Mouse (Mus musculus) lung, postnatal 14 days (tissue): ENCODE data around the gene Tbxas1.

Experiments used
- DNase-seq: peaks from one replicate; pipeline ENCODE4 v3.0.0; 2021

Tbxas1 gene

GRCm38 (mm10) chr6:39054878-39055508, 179.8 kb downstream of the Tbxas1 start:
- DNase-seq, result no peak

- peak; percentile 7 for DNase-seq
Observed at GRCm38 (mm10) chr6:39055831-39056261, 180.6 kb downstream of the Tbxas1 start.

GRCm38 (mm10) chr6:39057161-39057560, 182.0 kb downstream of the Tbxas1 start:
- DNase-seq, result no peak

- DNase-seq, result no peak
Observed at GRCm38 (mm10) chr6:39058389-39058788, 183.2 kb downstream of the Tbxas1 start.

- DNase-seq, result peak; percentile 37
Observed at GRCm38 (mm10) chr6:39058936-39059335, 183.7 kb downstream of the Tbxas1 start.

- DNase-seq, result peak; percentile 54
Observed at GRCm38 (mm10) chr6:39059547-39060497, 184.6 kb downstream of the Tbxas1 start.

GRCm38 (mm10) chr6:39061180-39061579, 186.0 kb downstream of the Tbxas1 start:
- no peak for DNase-seq

- no peak for DNase-seq
Observed at GRCm38 (mm10) chr6:39063541-39063940, 188.3 kb downstream of the Tbxas1 start.

GRCm38 (mm10) chr6:39066935-39067578, 191.9 kb downstream of the Tbxas1 start:
- DNase-seq, result peak; percentile 91

GRCm38 (mm10) chr6:39072664-39073063, 197.5 kb downstream of the Tbxas1 start:
- DNase-seq, result no peak

GRCm38 (mm10) chr6:39074186-39074585, 199.0 kb downstream of the Tbxas1 start:
- no peak for DNase-seq

- DNase-seq, result no peak
Observed at GRCm38 (mm10) chr6:39076498-39076897, 201.3 kb downstream of the Tbxas1 start.

- no peak for DNase-seq
Observed at GRCm38 (mm10) chr6:39104631-39105030, 229.4 kb downstream of the Tbxas1 start.

GRCm38 (mm10) chr6:39106812-39107211, 231.6 kb downstream of the Tbxas1 start:
- DNase-seq, result no peak

GRCm38 (mm10) chr6:39112701-39113100, 237.5 kb downstream of the Tbxas1 start:
- no peak for DNase-seq

GRCm38 (mm10) chr6:39113141-39113540, 237.9 kb downstream of the Tbxas1 start:
- DNase-seq, result no peak

- DNase-seq, result no peak
Observed at GRCm38 (mm10) chr6:39115438-39115837, 240.2 kb downstream of the Tbxas1 start.

GRCm38 (mm10) chr6:39117584-39118455, 242.6 kb downstream of the Tbxas1 start, which contains the start of gene Parp12:
Parp12 (minus strand) TSS chr6:39118349.
- peak; percentile 88 for DNase-seq

GRCm38 (mm10) chr6:39118456-39118881, 243.3 kb downstream of the Tbxas1 start:
- no peak for DNase-seq

GRCm38 (mm10) chr6:39120685-39121084, 245.5 kb downstream of the Tbxas1 start:
- DNase-seq, result no peak

- no peak for DNase-seq
Observed at GRCm38 (mm10) chr6:39124719-39125118, 249.5 kb downstream of the Tbxas1 start.

GRCm38 (mm10) chr6:39131480-39131879, 256.3 kb downstream of the Tbxas1 start:
- no peak for DNase-seq
